In genomic region chr3:126011269-126011668, GRCm38 (mm10) we compare ENCODE assay signal across 11 mouse cellular contexts.
DNase-seq lines count a peak whose midpoint lies in the region; ATAC-seq and TF ChIP-seq lines count a peak whose summit lies in the region.
"Had no signal": no experiment of that assay in that cellular context is flagged by ENCODE, and none has a peak within 500 bp of the region (broad histone marks: within the 10 kb centered on the region; RNA-seq: fewer than 3 reads in every experiment).

No protein-coding gene starts in this region.

- DNase-seq in heart, adult 2 months: no peak
- DNase-seq in heart, adult 9 months (ENCODE audit: low spot score in 2 of 2): no peak
- DNase-seq in lung, postnatal 0 days (ENCODE audit: low spot score): peak; percentile 24
- DNase-seq in lung, adult 2 months: no peak
- peak; percentile 28 for DNase-seq in adipocyte (ENCODE audit: low spot score)
- peak; percentile 20 for DNase-seq in retina, postnatal 1 day
- no peak for DNase-seq in spleen, postnatal 14 days (ENCODE audit: low spot score in 2 of 2)

- no peak for TF ChIP-seq POLR2A in heart, adult 2 months (IDR thresholded peaks at IDR 0.05; ENCODE audit: insufficient read depth, low read depth, low read length)
- TF ChIP-seq POLR2A in lung, adult 2 months (IDR thresholded peaks at IDR 0.05; ENCODE audit: borderline replicate concordance, extremely low read depth, low read depth, low read length): no peak

- H3K27ac ChIP-seq in heart, adult 2 months: no peak overlapping the region
- no peak overlapping the region for H3K27ac ChIP-seq in lung, postnatal 0 days (ENCODE audit: low read length)
- H3K27ac ChIP-seq: embryonic facial prominence, embryonic 12.5 days; heart, embryonic 15.5 days; limb, embryonic 10.5 days had no signal

- H3K4me2 ChIP-seq in lung, postnatal 0 days (replicated peaks; ENCODE audit: low read depth, low read length): no peak overlapping the region
- H3K4me2 ChIP-seq: embryonic facial prominence, embryonic 12.5 days; heart, embryonic 15.5 days had no signal

- H3K4me3 ChIP-seq in heart, adult 2 months: no peak overlapping the region
- H3K4me3 ChIP-seq in lung, postnatal 0 days (ENCODE audit: low read depth, low read length): no peak overlapping the region
- no peak overlapping the region for H3K4me3 ChIP-seq in lung, adult 2 months (replicated peaks; ENCODE audit: extremely low read depth, low read depth, low read length)
- H3K4me3 ChIP-seq: embryonic facial prominence, embryonic 12.5 days; heart, embryonic 15.5 days; limb, embryonic 10.5 days had no signal

- intact Hi-C loops in heart, adult 2 months (cut with DNase I): no loop called here

- no peaks in the 10 kb centered on the region for H3K36me3 ChIP-seq in heart, adult 2 months (ENCODE audit: control insufficient read depth, insufficient read depth, low read length)
- H3K36me3 ChIP-seq in lung, postnatal 0 days (ENCODE audit: insufficient read depth, low read length): no peaks in the 10 kb centered on the region
- H3K36me3 ChIP-seq: embryonic facial prominence, embryonic 12.5 days; heart, embryonic 15.5 days; limb, embryonic 10.5 days had no signal

- no peaks in the 10 kb centered on the region for H3K79me2 ChIP-seq in heart, adult 2 months (replicated peaks; ENCODE audit: control insufficient read depth, insufficient read depth, low read length)

- peak; percentile 51 for TF ChIP-seq CTCF in heart, adult 2 months (IDR thresholded peaks at IDR 0.05)
- peak; percentile 57 for TF ChIP-seq CTCF in lung, postnatal 0 days (IDR thresholded peaks at IDR 0.05)
- TF ChIP-seq CTCF in lung, adult 2 months (IDR thresholded peaks at IDR 0.05; ENCODE audit: insufficient read depth, low read length): no peak

- H3K27me3 ChIP-seq in heart, adult 2 months (ENCODE audit: control insufficient read depth, insufficient read depth, low read length): no peaks in the 10 kb centered on the region
- no peaks in the 10 kb centered on the region for H3K27me3 ChIP-seq in lung, postnatal 0 days (replicated peaks; ENCODE audit: insufficient read depth, low read length)
- H3K27me3 ChIP-seq: embryonic facial prominence, embryonic 12.5 days; heart, embryonic 15.5 days had no signal

- ATAC-seq in lung, postnatal 0 days: no peak
- ATAC-seq in megakaryocyte, adult 5-6 weeks (ENCODE audit: poor library complexity, severe bottlenecking): no peak

- no peak for TF ChIP-seq EP300 in heart, adult 2 months (IDR thresholded peaks at IDR 0.05; ENCODE audit: insufficient read depth, low read depth, low read length)
- no peak for TF ChIP-seq EP300 in lung, postnatal 0 days (IDR thresholded peaks at IDR 0.05)

- H3K4me1 ChIP-seq in heart, adult 2 months (ENCODE audit: control insufficient read depth, insufficient read depth, low read length): no peaks in the 10 kb centered on the region
- H3K4me1 ChIP-seq in lung, postnatal 0 days (ENCODE audit: insufficient read depth, low read depth, low read length): no peaks in the 10 kb centered on the region
- no peaks in the 10 kb centered on the region for H3K4me1 ChIP-seq in lung, adult 2 months (ENCODE audit: control insufficient read depth, insufficient read depth, low read length)
- H3K4me1 ChIP-seq: embryonic facial prominence, embryonic 12.5 days; heart, embryonic 15.5 days; limb, embryonic 10.5 days had no signal

- no peaks in the 10 kb centered on the region for H3K9me3 ChIP-seq in lung, postnatal 0 days (ENCODE audit: low read length)
- H3K9me3 ChIP-seq: embryonic facial prominence, embryonic 12.5 days; heart, embryonic 15.5 days; limb, embryonic 10.5 days had no signal

- no peak overlapping the region for H3K9ac ChIP-seq in heart, adult 2 months (ENCODE audit: low read depth, low read length)
- H3K9ac ChIP-seq in lung, postnatal 0 days (replicated peaks; ENCODE audit: low read depth): no peak overlapping the region
- H3K9ac ChIP-seq: embryonic facial prominence, embryonic 12.5 days; heart, embryonic 15.5 days had no signal

Comparison
In these comparisons a context has a peak if more than half of its experiments do, and no peak if none do; other contexts are left out.
1. DNase-seq: peak in lung, postnatal 0 days (single experiment), adipocyte (single experiment) and retina, postnatal 1 day (single experiment); none in heart, adult 2 months (0 of 2), heart, adult 9 months (0 of 2), lung, adult 2 months (single experiment) and spleen, postnatal 14 days (0 of 2).